8 mouse cellular contexts compared by ENCODE assay signal in the genomic region with DNA sequence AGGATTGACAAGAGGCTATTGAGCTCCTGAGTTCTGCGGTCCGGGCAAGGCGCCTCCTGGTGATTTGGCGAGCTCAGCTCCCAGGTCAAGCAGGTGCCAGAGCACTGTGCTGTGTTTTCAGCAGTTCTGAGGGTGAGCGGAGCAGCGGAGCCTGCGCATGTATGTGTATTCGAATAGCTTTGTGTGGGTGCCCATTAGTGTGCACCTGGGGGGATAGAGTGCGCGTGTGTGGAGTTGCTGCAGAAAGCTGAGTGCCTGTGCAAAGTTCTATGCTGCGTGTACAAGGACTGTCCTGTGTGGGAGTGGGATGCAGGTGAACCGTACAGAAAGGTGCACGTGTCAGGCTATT. TPM values are rescaled to one million over a fixed set of nuclear protein-coding genes. Genes with fewer than 3 reads are reported as not detected.
DNase-seq lines count a peak whose midpoint lies in the region; ATAC-seq lines count a peak whose summit lies in the region.

A gene (plus strand): TSS at position 73 of the 349 bp plus-strand sequence.

- 0 out of 2 replicates have a peak, but pooled peaks have one; percentile 0 for ATAC-seq in limb, embryonic 12.5 days (ENCODE audit: insufficient number of reproducible peaks, insufficient read depth, low FRiP score, low TSS enrichment, low read depth)
- ATAC-seq in stomach, embryonic 15.5 days (ENCODE audit: insufficient read depth, low FRiP score, low read depth), result peak; percentile 44

- peak within 1 kb of the TSS; percentile 64 for H3K4me2 ChIP-seq in limb, embryonic 12.5 days
- peak within 1 kb of the TSS; percentile 50 for H3K4me2 ChIP-seq in stomach, embryonic 15.5 days

- H3K27me3 ChIP-seq in limb, embryonic 12.5 days, result peaks cover 33% of the 10 kb centered on the region
- H3K27me3 ChIP-seq in stomach, embryonic 15.5 days (replicated peaks), result no peaks in the 10 kb centered on the region

- no peak within 1 kb of the TSS for H3K27ac ChIP-seq in limb, embryonic 12.5 days
- no peak within 1 kb of the TSS for H3K27ac ChIP-seq in stomach, embryonic 15.5 days

- 0 out of 2 replicates have a peak within 1 kb of the TSS, but pooled peaks have one; percentile 12 for H3K9ac ChIP-seq in limb, embryonic 12.5 days (replicated peaks)
- no peak within 1 kb of the TSS for H3K9ac ChIP-seq in stomach, embryonic 15.5 days

- no peak for DNase-seq in gastrocnemius, adult 18-20 months (ENCODE audit: low spot score)
- no peak for DNase-seq in gastrocnemius, adult 8-10 months (ENCODE audit: low spot score in 2 of 2)
- peak; percentile 29 for DNase-seq in right cerebral cortex, adult 18-20 months
- DNase-seq in right cerebral cortex, postnatal 36 days (ENCODE audit: low spot score in 2 of 2), result no peak
- no peak for DNase-seq in layer of hippocampus, adult 11-12 months (ENCODE audit: low spot score)
- no peak for DNase-seq in cerebellum, adult 9-11 months

- H3K4me1 ChIP-seq in limb, embryonic 12.5 days (replicated peaks), result peaks cover 10% of the 10 kb centered on the region; the same call in 1 of the 2 replicates
- peaks cover 3% of the 10 kb centered on the region; the same call in 1 of the 2 replicates for H3K4me1 ChIP-seq in stomach, embryonic 15.5 days

- WGBS in limb, embryonic 12.5 days, result 26% methylated on average over 13 of the region's 13 CpGs
- 13% methylated on average over 13 of the region's 13 CpGs for WGBS in stomach, embryonic 15.5 days

- H3K4me3 ChIP-seq in limb, embryonic 12.5 days (replicated peaks), result peak within 1 kb of the TSS; percentile 35
- H3K4me3 ChIP-seq in stomach, embryonic 15.5 days (replicated peaks), result peak within 1 kb of the TSS; percentile 29

- no peaks in the 10 kb centered on the region for H3K36me3 ChIP-seq in limb, embryonic 12.5 days
- H3K36me3 ChIP-seq in stomach, embryonic 15.5 days, result no peaks in the 10 kb centered on the region

- H3K9me3 ChIP-seq in limb, embryonic 12.5 days, result no peaks in the 10 kb centered on the region
- no peaks in the 10 kb centered on the region for H3K9me3 ChIP-seq in stomach, embryonic 15.5 days

RNA-seq across cellular contexts. Expression of the gene that starts here (rescaled TPM):
- 10 to 100 TPM; 10.9 to 12.9 TPM for total RNA-seq in gastrocnemius, adult 18-20 months (2021)
- 10 to 100 TPM in 2 of 4 experiments, 1 to 10 TPM in 2; 8.2 to 10.6 (median 9.9) TPM for total RNA-seq in gastrocnemius, adult 8-10 months (2022)
- polyA plus RNA-seq in limb, embryonic 12.5 days (2016; fragmentation: Nextera tagmentation; extraction: Ambion mirVana), result 0.04 and 0.05 TPM in 2 replicates
- 0.05 and 0.14 TPM in 2 replicates for polyA plus RNA-seq in stomach, embryonic 15.5 days (2015; fragmentation: Nextera tagmentation; extraction: Ambion mirVana)

Comparison
In these comparisons a context has a peak if more than half of its experiments do, and no peak if none do; other contexts are left out.
1. Peak in ATAC-seq, H3K4me3 ChIP-seq, H3K9ac ChIP-seq and H3K4me2 ChIP-seq in limb, embryonic 12.5 days; RNA of the gene not detected or under 1 TPM.
2. Peak in ATAC-seq, H3K4me3 ChIP-seq and H3K4me2 ChIP-seq in stomach, embryonic 15.5 days; RNA of the gene not detected or under 1 TPM.